Mouse (Mus musculus) MN1 (cell line): ENCODE results near the gene Oas1d.
"Not testable (repeated sequence)": the region's sequence is repeated elsewhere in the genome, so short reads cannot be mapped to it uniquely, and the experiment has no call there.

ENCODE experiments used
- DNase-seq: peaks from one replicate; pipeline ENCODE4 v3.0.0-alpha.2; 2016; ENCODE audit warnings: low spot score

Oas1d gene

DNA sequence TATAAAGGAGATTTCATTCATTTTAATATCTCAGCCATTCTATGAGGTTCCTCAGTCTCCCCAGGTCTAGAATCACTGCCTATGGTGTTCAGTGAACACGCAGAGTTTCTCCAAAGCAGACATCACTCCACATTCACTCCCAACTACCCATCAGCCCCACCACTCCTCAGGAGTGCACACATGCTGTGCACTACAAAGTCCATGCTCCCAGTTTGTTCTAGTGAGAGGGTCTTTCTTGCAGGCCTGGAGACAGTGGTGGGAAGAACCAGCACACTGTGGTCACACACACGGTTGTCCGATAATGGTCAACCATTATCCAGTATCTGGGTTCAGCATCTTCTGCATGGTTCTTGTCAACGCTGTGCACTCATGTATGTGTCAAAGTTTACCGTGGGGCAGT lies 12.3 kb upstream of the Oas1d start:
- DNase-seq: no peak

DNA sequence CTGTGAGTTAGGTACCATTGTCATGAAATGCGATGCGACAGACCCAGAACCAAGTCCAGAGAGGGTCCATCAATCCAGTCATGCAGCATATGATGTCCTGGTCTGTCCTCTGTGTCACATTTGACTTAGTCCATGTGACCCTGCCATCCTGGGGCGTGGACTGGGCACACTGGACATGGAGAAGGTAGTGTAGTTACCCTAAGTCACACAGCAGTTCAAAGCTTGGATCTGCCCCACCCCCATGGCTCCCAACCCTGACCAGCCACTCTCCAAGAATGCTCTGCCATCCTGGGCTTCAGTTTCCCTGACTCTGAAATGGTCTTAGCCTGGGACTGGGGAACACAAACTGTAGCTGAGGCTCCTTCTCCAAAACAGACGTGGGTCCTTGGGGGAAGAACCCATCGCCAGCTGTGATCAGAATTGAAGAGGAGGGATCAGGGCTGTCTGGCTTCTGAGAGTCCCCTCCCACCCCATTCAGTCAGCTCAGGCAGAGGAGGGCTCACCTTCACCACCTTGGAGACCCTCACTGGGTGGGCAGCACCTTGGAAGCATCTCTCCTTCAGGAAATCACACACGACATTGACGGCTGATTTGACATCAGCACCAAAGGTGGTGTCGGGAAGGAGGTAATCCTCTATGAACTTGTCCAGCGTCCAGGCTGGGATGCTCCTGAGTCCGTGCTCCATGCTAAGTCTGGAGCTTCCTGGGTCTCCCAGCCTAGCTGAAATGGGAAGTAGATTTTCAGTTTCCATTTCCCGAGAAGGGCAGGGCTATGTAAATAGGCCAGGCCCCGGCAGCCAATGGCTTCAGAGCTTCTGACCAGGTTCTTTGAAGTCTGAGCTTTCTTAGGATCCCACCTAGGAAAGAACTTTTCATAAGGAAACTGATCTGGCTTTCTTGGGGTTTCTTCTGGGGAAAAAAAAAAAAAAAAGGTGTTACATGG lies 7.3 kb upstream of the Oas1d start, which contains the start of gene Oas1a:
TSS of gene Oas1a (minus strand) at position 731 of the 943 bp plus-strand sequence.
- DNase-seq: not testable (repeated sequence)

DNA sequence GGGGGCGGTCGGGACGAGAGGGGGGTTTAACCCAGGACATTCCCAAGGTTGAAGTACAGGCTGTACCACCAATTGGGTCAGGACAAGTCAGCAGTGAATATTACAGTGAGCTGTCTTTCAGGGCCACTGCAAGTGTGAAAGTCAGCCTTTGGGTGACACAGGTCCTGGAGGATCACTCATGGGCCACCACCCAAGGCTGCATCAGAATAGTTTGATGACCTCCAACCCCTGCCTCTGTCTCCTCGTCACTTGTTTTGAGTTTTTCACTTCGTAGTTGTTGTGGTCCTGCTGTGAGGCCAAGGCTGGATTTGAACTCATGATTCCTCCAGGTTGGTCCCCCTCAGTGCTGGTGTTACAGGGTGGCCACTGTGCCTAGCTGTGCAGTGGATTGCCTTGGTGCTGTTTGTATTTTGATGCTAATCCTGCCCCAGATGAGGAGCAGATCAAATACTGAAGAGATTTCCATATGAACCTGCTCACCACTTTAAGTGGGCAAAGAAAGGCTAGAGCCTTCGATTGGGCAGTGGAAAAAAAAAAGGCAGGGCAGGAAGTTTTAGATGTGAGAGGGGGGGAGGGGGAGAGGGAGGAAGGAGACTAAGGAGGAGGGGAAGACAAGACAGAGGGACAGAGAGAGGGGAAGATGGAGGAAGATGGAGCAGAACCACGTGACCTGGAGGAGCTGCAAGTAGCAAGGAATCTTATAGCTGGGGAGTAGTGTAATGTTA lies 6.0 kb upstream of the Oas1d start:
- DNase-seq: no peak

DNA sequence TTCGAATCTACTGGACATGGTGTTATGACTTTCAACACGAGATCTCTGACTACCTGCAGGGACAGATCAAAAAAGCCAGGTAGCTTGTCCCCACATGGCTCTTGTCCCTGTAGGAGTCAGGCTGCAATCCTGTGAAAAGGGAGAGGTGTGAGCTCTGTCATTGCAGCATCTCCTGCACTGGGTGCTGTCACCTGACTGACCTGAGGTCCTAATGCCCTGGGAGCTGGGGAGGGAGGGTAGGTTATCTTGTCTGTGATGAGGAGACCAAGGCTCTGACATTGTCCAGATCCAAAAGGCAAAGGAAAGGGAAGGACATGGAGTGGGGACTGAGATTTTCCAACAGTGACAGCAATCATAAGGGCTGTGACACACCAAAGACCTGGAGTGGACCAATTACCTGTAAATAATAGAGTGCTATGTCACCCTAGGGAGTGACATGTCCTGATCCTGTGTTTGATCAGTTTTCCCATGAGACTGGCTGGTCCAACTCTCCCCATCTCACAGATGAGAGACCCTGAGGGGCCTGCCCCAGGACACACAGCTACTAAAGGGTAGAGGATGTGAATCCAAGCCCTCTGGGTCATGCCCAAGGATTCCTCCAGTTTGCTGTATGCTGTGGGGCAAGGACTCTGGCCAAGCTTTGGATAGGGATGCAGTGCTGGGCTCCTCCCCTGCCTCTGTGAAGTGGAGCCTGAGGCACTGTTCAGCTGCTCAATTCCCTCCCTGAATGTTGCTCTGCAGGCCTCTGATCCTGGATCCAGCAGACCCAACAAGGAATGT lies 5.0 kb downstream of the Oas1d start:
- not testable (repeated sequence) for DNase-seq

DNA sequence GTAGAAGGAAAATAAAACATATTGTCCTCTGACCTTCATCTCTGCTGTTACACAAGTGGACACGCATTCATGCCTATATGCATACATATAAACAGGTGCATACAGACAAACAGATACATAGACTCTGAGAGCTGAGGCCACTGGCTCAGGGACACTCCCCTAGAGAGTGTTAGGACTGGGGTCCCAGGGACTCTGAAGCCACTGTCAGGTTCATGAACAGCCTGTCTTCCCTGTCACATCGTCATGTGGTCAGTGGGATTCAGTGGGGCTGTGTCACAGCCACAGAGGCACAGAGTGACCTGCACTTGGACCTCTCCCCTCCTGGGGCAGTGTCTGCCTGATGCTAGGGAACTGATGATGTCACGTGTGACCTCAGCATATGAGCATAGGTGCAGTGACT lies 6.0 kb downstream of the Oas1d start:
- no peak for DNase-seq

DNA sequence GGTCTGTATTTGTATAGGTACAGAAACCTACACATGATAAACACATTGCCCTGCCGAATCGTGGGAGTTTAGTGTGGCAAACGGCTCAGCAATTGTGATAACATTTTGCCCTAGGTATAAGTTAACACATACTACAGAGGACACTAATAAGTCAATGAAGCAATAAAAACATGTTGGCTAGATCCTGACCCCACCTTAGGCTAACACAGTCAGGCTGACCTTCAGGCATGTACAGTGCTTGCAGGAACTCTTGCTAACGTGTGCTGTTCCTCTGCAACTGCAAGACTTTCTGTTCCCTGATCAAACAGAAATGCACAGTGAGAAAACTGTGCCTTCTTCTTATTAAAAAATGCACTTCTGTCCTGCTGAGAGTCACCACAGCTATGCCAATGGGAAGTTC lies 9.6 kb downstream of the Oas1d start:
- DNase-seq: no peak

DNA sequence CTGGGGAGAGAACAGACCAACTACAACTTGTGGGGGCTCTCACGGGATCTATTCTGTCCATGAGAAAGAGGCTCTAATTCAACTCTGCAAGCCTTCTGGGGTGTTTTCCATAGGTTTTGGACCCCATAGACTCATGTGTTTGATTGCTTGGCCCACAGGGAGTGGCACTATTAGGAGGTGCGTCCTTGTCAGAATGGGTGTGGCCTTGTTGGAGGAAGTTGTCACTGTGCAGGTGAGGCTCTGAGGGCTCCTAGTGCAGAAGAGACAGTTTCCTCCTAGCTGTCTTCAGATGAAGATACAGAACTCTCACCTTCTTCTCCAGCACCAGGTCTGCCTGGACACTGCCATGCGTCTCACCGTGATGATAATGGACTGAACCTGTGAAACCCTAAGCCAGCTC lies 10.2 kb downstream of the Oas1d start:
- DNase-seq: not testable (repeated sequence)

DNA sequence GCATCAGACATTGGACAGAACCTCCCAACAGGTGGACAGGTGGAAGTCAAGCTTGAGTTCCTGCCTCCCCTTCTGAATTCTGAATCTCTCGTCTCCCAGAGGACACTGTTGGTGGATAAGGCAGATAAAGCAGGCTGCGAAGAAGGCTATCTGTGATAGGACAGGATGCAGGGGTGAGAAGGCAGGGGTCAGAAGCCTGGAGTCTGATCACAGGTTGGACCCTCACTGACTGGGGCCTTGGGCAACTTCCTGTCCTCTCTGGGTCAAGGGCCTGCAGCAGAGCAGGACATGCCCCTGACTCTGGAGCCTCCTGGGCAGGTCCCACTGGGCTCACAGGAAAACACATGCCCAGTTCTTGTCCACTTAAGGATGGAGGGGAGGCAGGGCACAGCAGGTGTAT lies 12.0 kb downstream of the Oas1d start:
- DNase-seq: not testable (repeated sequence)

DNA sequence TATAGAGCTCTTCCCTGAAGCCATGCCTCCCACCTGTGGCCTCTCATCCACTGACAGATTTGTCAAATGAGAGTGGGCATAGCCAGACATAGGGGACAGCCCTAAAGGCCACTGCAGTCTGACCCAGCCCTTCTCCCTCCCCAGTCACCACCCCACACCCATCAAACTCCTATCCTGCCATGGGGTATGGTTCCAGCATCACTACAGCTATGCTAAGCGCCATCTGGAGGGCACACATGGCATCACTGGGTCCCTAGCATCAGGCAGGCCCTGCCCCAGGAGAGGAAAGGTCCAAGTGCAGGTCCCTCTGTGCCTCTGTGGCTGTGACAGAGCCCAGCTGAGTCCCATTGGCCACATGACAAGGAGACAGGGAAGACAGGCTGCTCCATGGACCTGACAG lies 12.7 kb downstream of the Oas1d start:
- no peak for DNase-seq

DNA sequence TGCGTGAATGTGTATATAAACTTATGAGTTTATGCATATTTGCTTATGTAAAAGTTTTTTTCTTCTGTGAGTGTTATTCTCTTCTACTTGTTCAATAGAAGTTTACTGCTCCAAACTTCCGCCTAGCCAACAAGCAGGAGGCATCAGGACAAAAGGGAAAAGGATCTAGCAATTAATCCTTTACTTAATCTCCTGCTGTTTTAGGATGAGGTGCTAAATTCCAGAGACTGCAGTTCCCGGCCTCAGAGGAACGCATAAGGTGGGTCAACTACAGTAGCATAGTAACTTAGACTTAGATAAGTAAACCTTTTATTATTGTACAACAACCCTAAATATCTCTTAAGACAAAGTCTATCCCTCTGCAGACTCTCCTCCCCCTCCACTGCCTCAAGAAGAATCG lies 19.6 kb downstream of the Oas1d start:
- DNase-seq: no peak

DNA sequence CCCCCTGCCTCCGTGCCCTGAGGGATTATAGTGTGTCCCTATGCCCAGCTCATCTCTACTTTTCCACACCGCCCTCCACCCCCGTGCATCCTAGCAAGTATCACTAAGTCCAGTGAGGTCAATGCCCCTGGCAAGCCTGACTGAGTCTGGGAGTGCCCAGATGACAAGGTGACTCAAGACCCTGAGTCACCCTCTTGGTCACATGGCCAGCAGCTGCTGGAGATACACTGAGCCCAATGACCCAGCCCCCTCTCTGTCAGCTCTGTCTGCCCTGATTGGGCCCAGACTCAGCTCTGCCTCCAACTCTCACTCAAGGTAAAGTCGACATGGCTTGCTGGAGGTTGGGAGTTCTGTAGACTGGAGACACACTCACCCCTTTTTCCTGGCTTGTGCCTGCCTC lies 23.5 kb downstream of the Oas1d start:
- no peak for DNase-seq

DNA sequence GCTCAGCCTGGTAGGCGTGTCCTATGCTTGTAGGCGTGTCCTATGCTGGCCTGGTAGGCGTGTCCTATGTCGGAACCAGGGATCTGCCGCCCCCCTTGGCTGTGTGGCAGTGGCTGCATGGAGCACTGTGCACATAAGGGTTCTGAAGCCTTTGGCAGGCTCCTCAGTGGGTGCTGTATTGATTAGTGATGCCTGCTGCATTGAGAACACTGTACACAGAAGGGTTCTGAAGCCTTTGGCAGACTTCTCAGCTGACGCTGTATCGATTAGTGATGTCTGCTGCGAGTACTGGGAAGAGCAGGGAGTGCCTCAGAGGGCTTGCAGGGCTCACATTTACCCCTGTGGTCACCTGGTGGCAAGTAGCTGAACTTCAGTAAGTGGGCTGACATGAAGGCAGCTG lies 24.2 kb downstream of the Oas1d start:
- no peak for DNase-seq

DNA sequence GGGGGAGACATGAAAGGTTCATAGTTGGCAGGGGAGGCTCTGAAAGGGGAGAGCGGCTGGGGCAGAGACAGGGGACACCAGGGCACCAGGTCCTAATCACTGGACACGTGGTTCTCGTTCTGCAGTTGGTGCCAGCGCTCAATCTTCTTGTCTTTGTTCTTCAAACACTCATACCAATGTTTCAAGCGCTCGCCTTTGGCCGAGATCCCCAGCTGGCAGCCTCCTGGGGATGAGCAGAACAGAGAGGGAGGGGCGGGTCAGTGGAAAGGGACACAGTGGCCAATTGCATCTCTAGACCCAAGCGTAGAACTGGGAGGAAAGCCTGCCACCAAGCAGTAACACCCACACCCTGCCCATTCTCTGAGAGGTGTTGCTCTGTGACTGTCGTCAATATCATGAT lies 27.7 kb downstream of the Oas1d start:
- DNase-seq: no peak

DNA sequence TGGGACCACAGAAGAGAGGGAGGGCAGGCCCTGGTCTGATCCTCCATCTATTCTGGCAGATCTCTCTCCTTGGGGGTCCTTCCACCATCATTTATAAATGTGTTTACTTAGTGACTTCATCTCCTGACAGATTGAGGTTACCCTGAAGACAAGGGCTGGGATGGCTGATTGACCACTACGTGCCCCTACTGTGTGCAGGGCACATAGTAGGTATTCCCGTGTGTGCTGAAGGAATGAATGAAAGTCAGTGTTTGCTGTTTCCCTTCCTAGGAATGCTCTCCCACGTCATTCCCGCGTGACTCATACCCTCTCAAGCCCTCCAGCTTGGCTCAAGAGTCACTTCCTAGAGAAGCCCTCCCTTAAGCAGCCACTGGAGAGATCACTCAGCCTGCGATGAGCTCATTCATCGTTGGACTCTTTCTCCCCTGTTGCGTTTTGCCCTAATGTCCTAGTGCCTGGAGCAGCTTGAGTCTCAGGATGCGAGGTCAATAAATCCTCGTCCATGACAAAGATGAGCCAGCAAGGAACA lies 38.0 kb downstream of the Oas1d start:
- no peak for DNase-seq

DNA sequence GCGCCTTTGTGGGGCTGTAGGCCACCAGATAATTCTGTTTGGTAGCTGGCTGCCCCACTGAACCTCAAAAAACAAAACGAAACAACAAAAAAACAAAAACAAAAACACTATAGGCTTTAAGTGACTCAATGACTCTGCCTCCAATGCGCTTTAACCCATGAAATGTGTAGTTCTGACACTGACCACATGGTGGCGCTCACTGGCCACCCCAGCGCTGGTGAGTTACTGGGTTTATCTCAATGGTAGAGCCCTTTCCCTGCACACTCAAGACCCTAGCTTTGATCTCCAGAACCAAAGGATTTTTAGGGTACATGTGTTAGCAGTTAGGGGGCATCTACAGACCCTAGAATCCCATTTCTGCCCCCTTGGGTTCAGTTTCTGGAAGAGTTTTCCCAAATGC lies 39.6 kb downstream of the Oas1d start:
- DNase-seq: no peak

DNA sequence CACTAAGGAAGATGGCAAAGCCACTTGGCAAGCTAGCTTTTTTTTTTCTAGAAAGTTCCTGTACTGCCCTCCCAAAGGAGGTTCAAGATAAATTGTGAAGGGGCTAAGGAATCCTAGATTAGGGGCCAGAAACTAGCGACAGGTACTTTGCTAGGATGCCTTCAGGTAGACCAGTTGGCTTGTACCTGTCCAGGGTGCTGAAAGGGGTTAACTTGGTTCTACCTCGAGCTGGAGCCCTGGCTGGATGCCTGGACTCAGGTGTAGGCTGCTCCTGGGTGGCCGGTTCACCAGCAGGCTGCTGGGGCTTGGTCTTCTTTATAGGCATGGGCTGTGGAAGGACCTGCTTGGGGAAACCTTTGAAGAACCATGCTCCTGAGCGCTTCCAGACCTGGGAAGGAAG lies 46.7 kb downstream of the Oas1d start:
- no peak for DNase-seq

DNA sequence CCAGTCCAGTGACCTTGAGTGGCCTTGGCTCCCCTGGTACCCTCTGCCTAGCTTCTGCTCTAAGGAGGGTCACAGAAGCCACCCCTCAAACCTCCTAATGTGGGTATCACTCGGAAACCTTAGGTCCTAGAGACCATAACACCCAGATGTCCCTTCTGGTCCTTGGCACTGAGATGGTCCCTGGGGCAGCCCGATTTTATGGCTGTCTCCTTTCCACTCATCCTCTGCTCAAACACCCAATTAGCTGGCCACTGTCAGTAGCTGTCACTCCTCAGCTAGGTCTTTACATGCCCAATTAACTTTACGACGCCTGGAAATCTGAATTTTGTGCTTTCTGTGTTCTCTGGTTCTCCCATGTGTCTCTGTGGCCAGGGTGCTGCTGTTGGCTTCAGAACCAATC lies 51.8 kb downstream of the Oas1d start:
- DNase-seq: no peak

DNA sequence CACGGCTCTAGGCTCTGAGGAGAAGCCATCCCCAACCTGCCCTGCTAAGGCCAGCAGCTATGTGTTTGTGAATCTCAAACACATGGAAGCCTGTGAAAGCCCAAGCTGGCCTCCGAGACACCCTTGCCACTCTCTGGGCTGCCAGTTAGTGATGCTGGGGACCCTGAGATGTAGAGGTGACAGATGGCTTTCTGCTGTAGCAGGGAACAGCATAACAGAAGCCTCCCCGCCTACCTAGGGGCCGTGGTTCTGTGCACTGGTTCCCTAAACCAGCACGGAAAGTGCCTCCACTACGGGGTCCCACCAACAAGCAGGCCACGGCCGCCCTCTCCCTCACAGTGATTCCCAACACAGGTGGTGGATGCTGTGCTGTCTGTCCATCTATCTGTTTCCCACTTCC lies 52.6 kb downstream of the Oas1d start:
- DNase-seq: no peak

DNA sequence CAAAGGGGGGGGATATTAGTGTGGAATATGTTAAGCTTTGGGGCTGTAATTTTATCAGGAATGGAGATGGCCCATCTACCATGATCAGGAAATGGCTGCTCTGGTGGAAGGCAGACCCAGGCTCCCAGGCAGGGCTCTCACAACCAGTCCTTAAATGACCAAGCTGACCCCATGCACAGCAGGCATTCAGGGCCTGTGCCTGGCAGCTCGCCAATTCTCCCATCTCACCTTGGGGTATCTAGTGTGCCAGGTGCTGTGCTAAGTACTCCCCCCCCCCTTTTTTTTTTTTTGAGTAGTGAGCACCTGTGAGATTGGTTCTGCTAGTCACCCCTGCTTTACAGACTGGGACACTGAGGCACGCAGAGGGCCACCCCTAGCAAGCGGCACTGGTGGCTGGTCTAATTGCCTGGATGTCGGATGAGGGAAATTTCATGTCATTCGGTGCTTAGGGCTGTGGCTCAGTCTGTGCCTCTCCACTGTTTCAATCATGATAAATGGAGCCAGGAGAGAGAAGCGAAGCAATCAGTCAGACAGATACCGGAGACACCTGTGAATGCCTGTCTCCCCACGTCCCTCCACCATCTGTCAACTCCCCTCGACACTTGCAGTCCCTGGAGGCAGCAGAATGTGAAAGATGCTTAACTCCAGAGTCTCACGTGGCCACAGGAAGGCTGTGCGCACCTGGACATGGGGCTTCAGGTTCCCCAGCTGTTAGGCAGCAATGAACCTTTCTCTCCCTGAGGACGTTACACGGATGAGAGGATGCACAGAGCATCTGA lies 53.2 kb downstream of the Oas1d start:
- no peak for DNase-seq

DNA sequence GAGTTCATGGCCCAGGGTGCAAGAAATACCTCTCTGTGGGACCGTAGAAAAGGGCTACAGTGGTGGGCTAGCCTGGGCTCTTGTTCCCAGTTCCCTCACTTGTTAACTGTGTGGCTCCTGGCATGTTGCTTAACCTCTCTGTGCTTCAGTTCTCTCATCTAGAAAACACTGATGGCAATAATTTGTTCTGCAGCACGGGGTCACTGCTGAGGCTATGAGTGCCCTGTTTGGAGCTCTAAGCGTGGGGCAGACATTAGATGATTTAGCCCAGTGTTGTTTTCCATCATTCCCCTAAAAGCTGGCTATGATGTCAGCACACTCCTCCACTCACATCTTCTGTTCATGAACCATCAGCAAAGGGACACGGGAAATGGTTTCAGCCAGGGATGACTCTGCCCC lies 53.8 kb downstream of the Oas1d start:
- no peak for DNase-seq

DNA sequence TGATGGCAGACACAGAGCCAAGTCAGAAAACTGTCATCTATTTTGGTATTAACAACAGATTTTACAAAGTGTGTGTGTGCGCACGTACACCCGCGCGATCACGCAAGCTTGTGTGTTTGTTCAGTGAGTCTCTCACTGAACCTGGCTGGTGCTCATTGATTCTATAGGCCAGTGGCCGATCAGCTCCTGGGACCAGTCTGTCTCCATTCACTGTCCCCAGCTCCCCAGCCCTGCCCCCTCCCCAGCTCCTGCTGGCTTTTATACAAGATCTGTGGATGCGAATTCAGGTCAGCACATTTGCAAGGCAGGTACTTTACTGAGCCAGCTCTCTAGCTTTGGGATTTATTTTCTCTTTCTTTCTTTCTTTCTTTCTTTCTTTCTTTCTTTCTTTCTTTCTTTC lies 54.5 kb downstream of the Oas1d start:
- no peak for DNase-seq

DNA sequence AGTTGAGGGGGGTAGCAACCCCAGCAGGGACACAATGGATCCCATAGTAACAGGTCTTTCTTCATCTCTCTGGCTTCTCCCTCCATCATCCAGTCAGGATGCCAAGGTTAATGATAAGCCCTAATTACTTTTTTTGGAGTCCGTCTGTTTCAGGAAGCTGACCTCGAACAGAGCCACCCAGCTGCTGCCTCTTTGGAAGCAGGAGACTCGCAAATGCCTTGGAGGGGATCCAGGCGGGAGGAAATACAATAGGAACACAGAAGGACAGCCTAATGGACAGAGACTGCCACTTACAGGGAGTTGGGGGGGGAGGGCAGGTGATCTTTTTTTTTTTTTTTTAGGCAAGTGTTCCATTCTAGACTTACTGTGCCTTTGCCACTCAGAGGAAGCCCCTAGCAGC lies 55.4 kb downstream of the Oas1d start:
- DNase-seq: no peak
